Mouse (Mus musculus): ENCODE data around the gene Adgrl3. TPM values are rescaled to one million over a fixed set of nuclear protein-coding genes. Genes with fewer than 3 reads are reported as not detected.

Gene Adgrl3
- total and polyA plus RNA-seq, 3 experiments = not detected

GRCm38 (mm10) chr5:81598041-81598440 lies 578.1 kb downstream of the Adgrl3 start:
- Histone ChIP-seq H3K79me2 (ENCODE audit: control insufficient read depth, insufficient read depth, low read length, poor library complexity) (no peaks in the 10 kb centered on the region), H3K27me3 (ENCODE audit: control insufficient read depth in 1 of 2, insufficient read depth in 2 of 2, low read length in 2 of 2) (no peaks in the 10 kb centered on the region), H3K4me1 (ENCODE audit: control insufficient read depth in 1 of 2, insufficient read depth in 2 of 2, low read length in 2 of 2) (no peaks in the 10 kb centered on the region), H3K9me3 (replicated peaks; ENCODE audit: insufficient read depth, low read length) (no peaks in the 10 kb centered on the region), H3K9ac (ENCODE audit: control insufficient read depth, low read depth, low read length, poor library complexity, severe bottlenecking) (no peak overlapping the region), H3K36me3 (ENCODE audit: control insufficient read depth in 1 of 2, insufficient read depth in 2 of 2, low read length in 2 of 2) (no peaks in the 10 kb centered on the region), H3K4me3 (ENCODE audit: control insufficient read depth in 1 of 2, insufficient read depth in 1 of 2, low read depth in 2 of 2, low read length in 2 of 2) (no peak overlapping the region), H3K27ac (ENCODE audit: control insufficient read depth, low read depth, low read length) (no peak overlapping the region)
- no peak for DNase-seq (ENCODE audit: low read depth, low spot score)
- TF ChIP-seq POLR2AphosphoS5 (IDR thresholded peaks at IDR 0.05; ENCODE audit: borderline replicate concordance, low read depth, low read length) (no peak), TAL1 (IDR thresholded peaks at IDR 0.05; ENCODE audit: low read length) (no peak), CTCF (IDR thresholded peaks at IDR 0.05 in 2 of 3, conservative IDR thresholded peaks at IDR 0.05 in 1 of 3; ENCODE audit: control insufficient read depth in 1 of 3, insufficient read depth in 1 of 3, low read depth in 2 of 3, low read length in 3 of 3, poor library complexity in 1 of 3, severe bottlenecking in 1 of 3) (no peak), POLR2A (IDR thresholded peaks at IDR 0.05; ENCODE audit: control insufficient read depth in 1 of 2, insufficient read depth in 1 of 2, low read depth in 1 of 2, low read length in 2 of 2, poor library complexity in 1 of 2) (no peak), USF2 (IDR thresholded peaks at IDR 0.05; ENCODE audit: borderline replicate concordance in 1 of 2, insufficient read depth in 1 of 2, low read depth in 1 of 2, low read length in 2 of 2) (no peak), SIN3A (IDR thresholded peaks at IDR 0.05; ENCODE audit: low read length) (no peak), ETS1 (IDR thresholded peaks at IDR 0.05; ENCODE audit: low read depth, low read length) (no peak), EP300 (IDR thresholded peaks at IDR 0.05; ENCODE audit: low read depth in 1 of 2, low read length in 2 of 2) (no peak), GABPA (IDR thresholded peaks at IDR 0.05; ENCODE audit: low read depth, low read length) (no peak), ZKSCAN1 (IDR thresholded peaks at IDR 0.05; ENCODE audit: low read depth, low read length) (no peak), RAD21 (IDR thresholded peaks at IDR 0.05; ENCODE audit: low read depth, low read length) (no peak), MAZ (IDR thresholded peaks at IDR 0.05; ENCODE audit: low read depth, low read length) (no peak), BHLHE40 (IDR thresholded peaks at IDR 0.05; ENCODE audit: borderline replicate concordance, low read depth, low read length) (no peak), POLR2AphosphoS2 (IDR thresholded peaks at IDR 0.05; ENCODE audit: low read length) (no peak), SMC3 (IDR thresholded peaks at IDR 0.05; ENCODE audit: low read depth, low read length) (no peak), CHD1 (IDR thresholded peaks at IDR 0.05; ENCODE audit: low read depth, low read length) (no peak), MAFK (IDR thresholded peaks at IDR 0.05; ENCODE audit: borderline replicate concordance, low read depth, low read length) (no peak), MAX (IDR thresholded peaks at IDR 0.05; ENCODE audit: low read length) (no peak), MYB (IDR thresholded peaks at IDR 0.05; ENCODE audit: low read depth, low read length) (no peak), TBP (IDR thresholded peaks at IDR 0.05; ENCODE audit: low read depth, low read length) (no peak)

GRCm38 (mm10) chr5:81602889-81603288 lies 583.0 kb downstream of the Adgrl3 start:
- no peaks in the 10 kb centered on the region for H3K4me1 ChIP-seq (ENCODE audit: control insufficient read depth in 1 of 2, insufficient read depth in 2 of 2, low read length in 2 of 2)
- no peak for TF ChIP-seq UBTF (IDR thresholded peaks at IDR 0.05; ENCODE audit: borderline replicate concordance, insufficient read depth, low read depth, low read length)
- H3K4me3 ChIP-seq (ENCODE audit: control insufficient read depth in 1 of 2, insufficient read depth in 1 of 2, low read depth in 2 of 2, low read length in 2 of 2) = no peak overlapping the region
- H3K9me3 ChIP-seq (replicated peaks; ENCODE audit: insufficient read depth, low read length) = no peaks in the 10 kb centered on the region
- H3K79me2 ChIP-seq (ENCODE audit: control insufficient read depth, insufficient read depth, low read length, poor library complexity) = no peaks in the 10 kb centered on the region
- H3K9ac ChIP-seq (ENCODE audit: control insufficient read depth, low read depth, low read length, poor library complexity, severe bottlenecking) = no peak overlapping the region
- DNase-seq (ENCODE audit: low read depth, low spot score) = no peak
- H3K36me3 ChIP-seq (ENCODE audit: control insufficient read depth in 1 of 2, insufficient read depth in 2 of 2, low read length in 2 of 2) = no peaks in the 10 kb centered on the region
- H3K27me3 ChIP-seq (ENCODE audit: control insufficient read depth in 1 of 2, insufficient read depth in 2 of 2, low read length in 2 of 2) = no peaks in the 10 kb centered on the region
- H3K27ac ChIP-seq (ENCODE audit: control insufficient read depth, low read depth, low read length) = no peak overlapping the region
